Mouse (Mus musculus) right cerebral cortex, postnatal 25 days (tissue): ENCODE measurements at regions not wholly inside any gene's neighbourhood (a gene's known extent, or its start where the extent isn't known, plus 50 kb on each side); places are given as distances from the start of the nearest gene placed in this dataset.

Source experiments
- DNase-seq: peaks from one replicate; pipeline ENCODE4 v3.0.0; 2022

- peak; percentile 38 for DNase-seq
Measured at GRCm38 (mm10) chr4:48725660-48726348, 62.5 kb downstream of the Cavin4 start.

GRCm38 (mm10) chr4:48726349-48726835, 63.1 kb downstream of the Cavin4 start:
- no peak for DNase-seq

GRCm38 (mm10) chr4:48734854-48735564, 71.7 kb downstream of the Cavin4 start:
- DNase-seq: no peak

- no peak for DNase-seq
Measured at GRCm38 (mm10) chr4:48746237-48746636, 82.9 kb downstream of the Cavin4 start.

GRCm38 (mm10) chr4:48749566-48749965, 86.3 kb downstream of the Cavin4 start:
- DNase-seq: no peak

- no peak for DNase-seq
Measured at GRCm38 (mm10) chr4:48750087-48750486, 86.8 kb downstream of the Cavin4 start.

GRCm38 (mm10) chr4:48754466-48755171, 91.3 kb downstream of the Cavin4 start:
- peak; percentile 80 for DNase-seq

GRCm38 (mm10) chr4:48760625-48761024, 97.3 kb downstream of the Cavin4 start:
- DNase-seq: no peak

- DNase-seq: no peak
Measured at GRCm38 (mm10) chr4:48766458-48766857, 103.1 kb downstream of the Cavin4 start.

GRCm38 (mm10) chr4:48770403-48770953, 107.2 kb downstream of the Cavin4 start:
- no peak for DNase-seq

- DNase-seq: peak; percentile 35
Measured at GRCm38 (mm10) chr4:48770954-48771665, 107.8 kb downstream of the Cavin4 start.

GRCm38 (mm10) chr4:48771836-48772235, 108.5 kb downstream of the Cavin4 start:
- DNase-seq: peak; percentile 23

- peak; percentile 23 for DNase-seq
Measured at GRCm38 (mm10) chr4:48779202-48779905, 116.0 kb downstream of the Cavin4 start.

GRCm38 (mm10) chr4:48779955-48780354, 116.6 kb downstream of the Cavin4 start:
- DNase-seq: no peak

- DNase-seq: no peak
Measured at GRCm38 (mm10) chr4:48781099-48781498, 117.8 kb downstream of the Cavin4 start.

- no peak for DNase-seq
Measured at GRCm38 (mm10) chr4:48782686-48783085, 119.4 kb downstream of the Cavin4 start.

- no peak for DNase-seq
Measured at GRCm38 (mm10) chr4:48791096-48791495, 127.8 kb downstream of the Cavin4 start.

GRCm38 (mm10) chr4:48803777-48804176, 140.5 kb downstream of the Cavin4 start:
- DNase-seq: no peak

- no peak for DNase-seq
Measured at GRCm38 (mm10) chr4:48808571-48808970, 145.3 kb downstream of the Cavin4 start.

- DNase-seq: no peak
Measured at GRCm38 (mm10) chr4:48833718-48834117, 170.4 kb downstream of the Cavin4 start.

- no peak for DNase-seq
Measured at GRCm38 (mm10) chr4:48842777-48843214, 179.5 kb downstream of the Cavin4 start.

- DNase-seq: no peak
Measured at GRCm38 (mm10) chr4:48871105-48871504, 188.0 kb upstream of the Plppr1 start.
